Mouse (Mus musculus): ENCODE results near the gene Gm49353.

Gm49353 gene

DNA sequence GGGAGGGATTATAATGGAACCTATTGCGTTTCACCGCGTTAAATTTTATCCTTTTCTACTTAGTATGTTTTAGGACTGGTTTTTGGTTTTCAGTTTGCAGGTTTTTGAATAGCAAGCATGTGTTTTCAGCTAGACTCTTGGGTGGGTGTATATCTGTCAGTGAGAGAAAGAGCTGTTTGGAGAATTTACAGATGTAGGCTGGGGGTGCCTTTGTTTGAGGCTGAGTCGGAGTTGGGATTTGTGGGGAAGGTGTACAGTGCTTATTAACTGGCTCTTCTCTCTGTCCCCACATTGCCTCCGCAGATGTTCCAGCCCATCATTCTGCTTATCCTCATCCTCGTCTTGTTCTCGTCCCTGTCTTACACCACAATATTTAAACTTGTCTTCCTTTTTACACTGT lies at the start of gene Gm49353:
Gene Gm49353, plus strand, starts transcription at position 313 of the 400 bp plus-strand sequence.
- DNase-seq (ENCODE audit: low read depth, low spot score), result no peak

DNA sequence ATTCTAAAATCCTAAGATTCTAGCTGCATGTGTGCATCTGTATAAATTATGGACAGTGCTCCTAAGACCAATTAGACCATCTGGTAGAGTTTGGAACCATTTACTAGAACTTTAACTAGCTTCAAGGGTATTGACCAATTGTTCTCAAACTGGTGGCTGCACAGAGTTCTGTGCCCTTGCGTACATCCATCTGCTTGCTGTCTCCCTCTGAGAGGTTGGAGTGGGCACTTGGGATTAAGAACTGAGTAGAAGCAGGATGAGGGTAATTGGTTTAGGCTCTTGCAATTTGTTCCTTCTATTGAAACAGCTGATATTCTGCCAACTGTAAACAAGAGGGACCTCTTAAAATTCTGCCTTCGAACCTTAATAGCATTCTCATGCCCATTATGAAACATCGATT lies 43.5 kb upstream of the Gm49353 start:
- no peak for DNase-seq (ENCODE audit: low read depth, low spot score)

DNA sequence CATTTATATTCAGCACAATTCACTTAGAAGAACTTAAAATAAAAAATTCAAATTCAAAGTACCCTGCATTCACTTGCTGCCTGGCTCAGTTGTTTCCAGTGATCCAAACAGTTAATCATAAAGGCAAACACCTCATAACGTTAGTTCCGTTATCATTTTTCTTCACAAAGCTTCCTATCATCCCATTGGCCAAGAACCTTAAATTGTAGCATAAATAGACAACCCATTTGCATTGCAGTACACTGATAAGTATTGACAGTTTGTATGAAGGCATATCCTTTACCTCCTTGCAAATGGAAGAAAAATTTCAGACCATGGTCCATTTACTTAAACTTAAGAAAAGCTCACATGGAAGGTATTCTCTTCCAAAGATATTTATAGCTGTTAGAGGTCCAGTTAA lies 37.1 kb upstream of the Gm49353 start:
- DNase-seq (ENCODE audit: low read depth, low spot score), result no peak

DNA sequence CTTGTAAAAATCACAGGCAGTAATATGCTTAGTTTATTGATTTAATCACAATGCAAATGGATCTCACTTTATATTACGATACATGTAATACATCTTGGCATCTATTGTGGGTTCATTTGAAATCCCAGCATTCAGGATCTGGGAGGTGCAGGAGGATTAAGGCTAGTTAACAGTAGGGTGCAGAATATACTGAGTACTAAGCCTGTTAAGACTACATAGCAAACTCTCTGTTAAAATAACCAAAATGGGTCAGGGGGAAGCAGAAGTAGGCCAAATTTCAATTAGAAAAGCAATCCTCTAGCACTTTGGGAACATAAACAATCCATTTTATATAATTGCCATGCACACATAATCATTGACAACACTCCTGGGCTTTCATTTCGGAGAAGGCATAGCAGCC lies 25.0 kb upstream of the Gm49353 start:
- DNase-seq (ENCODE audit: low read depth, low spot score), result no peak

DNA sequence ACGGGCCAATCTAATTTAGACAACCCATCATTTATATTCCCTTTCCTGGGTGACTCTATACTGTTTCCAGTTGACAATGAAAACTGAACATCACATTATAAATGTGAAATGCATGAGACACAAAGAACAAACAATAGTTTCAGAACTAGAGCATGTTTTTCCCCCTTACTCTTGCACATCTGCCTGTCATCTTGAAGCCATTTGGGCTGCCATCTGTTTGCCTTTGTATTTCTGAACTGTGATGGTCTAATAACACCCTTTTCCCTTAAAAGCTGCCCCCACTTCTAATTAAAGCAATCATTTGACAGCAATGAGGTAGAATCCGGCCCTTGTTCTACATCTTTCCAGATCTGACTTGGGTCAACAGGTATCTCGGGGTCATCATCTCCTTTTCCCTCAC lies 23.1 kb upstream of the Gm49353 start:
- DNase-seq (ENCODE audit: low read depth, low spot score), result no peak

DNA sequence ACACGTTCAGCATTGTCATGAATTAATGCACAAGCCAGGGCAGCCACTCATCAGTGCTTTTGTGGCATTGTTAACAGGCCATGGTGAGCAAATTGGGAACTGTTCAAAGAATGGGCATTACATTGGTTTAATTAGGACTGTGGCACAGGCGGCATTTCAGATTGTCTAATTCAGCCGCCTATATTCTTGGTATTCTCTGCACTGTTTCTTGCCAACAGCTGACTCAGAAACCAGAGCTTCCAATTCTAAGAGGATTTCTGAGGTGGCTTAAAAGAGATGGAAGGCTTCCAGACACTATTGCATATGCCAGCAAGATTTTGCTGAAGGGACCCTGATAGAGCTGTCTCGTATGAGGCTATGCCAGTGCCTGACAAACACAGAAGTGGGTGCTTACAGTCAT lies 21.9 kb upstream of the Gm49353 start:
- no peak for DNase-seq (ENCODE audit: low read depth, low spot score)

DNA sequence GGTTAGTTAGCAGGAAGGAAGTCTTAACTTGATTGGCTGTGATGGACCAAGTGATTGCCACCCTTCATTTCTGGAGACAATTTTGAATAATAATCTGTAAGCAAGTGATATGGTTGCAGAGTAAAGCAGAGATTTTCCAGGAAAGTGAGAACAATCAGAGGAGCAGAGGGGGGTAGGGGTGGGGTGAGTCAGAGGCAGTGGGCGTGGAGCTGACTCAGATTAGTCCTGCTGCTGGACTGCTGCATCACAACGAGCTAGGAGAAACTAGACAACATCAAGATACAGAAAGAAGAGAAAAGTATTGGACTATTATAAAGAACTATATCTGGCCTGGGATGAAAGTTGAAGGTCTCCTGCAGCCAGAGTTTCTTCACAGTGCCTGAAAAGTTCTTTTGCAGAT lies 20.8 kb upstream of the Gm49353 start:
- no peak for DNase-seq (ENCODE audit: low read depth, low spot score)

DNA sequence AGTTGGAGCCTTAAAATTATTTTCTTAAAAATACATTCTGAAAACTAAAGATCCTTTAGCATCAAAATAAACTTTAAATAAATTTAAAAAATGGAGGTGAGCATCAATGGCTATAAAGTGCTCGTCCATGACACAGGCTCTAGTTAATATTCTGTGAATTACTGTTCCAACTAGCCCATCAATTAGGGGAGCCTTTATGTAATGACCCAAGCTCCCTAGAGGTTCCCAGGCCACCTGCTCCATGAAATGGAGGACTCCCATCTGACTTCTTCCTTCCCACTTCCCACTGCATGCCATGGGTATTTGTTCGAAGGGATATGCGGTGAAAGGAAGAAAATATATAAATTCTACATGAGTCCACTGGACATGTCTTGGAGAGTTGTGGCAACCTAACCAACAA lies 18.5 kb upstream of the Gm49353 start:
- DNase-seq (ENCODE audit: low read depth, low spot score), result no peak

DNA sequence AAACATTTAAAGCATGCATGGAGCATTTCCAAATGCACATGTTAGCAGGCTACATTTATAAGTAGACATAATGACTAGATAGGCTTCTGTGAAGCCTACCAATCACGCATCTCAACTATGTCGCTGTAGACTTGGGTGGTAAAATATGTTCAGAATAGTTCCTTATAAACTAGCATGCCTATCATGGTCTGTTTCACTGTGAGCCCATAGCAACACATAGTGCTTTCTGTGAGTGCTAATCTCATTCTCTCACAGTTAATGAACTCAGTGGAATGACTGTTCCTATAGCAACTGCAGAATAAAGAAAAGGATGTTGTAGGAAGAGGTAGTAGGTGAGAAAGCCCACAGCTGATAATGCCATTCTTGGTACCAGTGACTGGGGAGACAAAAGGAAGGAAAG lies 17.7 kb upstream of the Gm49353 start:
- DNase-seq (ENCODE audit: low read depth, low spot score), result no peak

DNA sequence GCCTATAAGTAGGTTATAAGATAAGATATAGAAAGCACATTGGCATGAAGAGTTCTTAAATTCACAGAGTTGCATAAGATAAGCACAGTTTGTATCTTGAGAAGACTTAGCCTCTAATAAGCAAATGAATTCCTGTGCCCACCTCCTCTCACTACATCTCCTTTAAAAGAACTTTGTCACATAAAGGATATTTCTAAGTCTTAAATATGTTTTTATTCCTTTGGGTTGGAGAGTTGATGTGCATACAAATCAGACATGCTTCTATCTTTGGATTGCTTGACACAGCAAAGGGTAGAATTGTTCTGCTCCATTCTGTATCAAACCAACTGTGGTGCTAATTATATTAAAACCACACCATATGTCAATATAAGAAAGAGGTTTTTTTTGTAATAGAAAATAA lies 5.0 kb upstream of the Gm49353 start:
- DNase-seq (ENCODE audit: low read depth, low spot score), result no peak

DNA sequence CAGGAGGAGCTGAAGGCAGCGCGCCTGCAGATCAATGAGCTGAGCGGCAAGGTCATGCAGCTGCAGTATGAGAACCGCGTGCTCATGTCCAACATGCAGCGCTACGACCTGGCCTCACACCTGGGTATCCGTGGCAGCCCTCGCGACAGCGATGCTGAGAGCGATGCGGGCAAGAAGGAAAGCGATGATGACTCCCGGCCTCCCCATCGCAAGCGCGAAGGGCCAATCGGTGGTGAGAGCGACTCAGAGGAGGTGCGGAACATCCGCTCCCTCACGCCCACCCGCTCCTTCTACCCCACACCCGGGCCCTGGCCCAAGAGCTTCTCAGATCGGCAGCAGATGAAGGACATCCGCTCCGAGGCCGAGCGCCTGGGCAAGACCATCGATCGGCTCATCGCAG lies 1.9 kb upstream of the Gm49353 start:
- DNase-seq (ENCODE audit: low read depth, low spot score), result no peak

DNA sequence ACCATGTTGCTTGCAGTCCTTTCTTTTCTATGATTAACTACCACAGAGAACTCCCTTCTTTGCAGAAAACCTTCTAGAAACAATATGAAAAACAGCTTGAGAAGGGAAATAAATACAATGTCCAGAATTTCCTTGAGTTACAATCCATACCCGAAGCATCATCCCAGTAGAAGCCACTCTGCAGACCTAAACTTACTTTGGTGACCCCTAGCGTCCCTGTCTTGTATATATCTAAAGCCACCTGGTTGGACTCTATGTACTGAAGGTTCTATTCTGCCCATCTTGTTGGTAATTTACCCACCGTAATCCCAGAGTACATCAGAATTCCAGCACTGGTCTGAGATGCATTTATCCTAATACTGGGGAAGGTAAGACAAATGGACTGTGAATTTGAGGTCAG lies 1.1 kb downstream of the Gm49353 start:
- DNase-seq (ENCODE audit: low read depth, low spot score), result no peak

DNA sequence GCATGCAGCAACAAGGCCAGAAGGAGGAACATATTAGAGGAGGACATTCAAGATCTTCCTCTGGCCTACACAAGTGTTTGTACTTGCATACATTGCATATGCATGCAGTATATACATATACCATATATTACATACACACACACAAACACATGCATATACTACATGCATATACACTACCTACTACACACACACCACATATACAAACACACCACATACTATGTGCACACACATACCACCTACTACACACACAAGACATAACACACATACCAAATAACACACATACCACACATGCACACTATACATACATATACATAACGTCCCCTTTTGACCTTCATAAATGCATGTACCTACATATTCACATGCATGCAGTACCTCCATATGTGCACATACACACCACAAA lies 1.9 kb downstream of the Gm49353 start:
- DNase-seq (ENCODE audit: low read depth, low spot score), result no peak

DNA sequence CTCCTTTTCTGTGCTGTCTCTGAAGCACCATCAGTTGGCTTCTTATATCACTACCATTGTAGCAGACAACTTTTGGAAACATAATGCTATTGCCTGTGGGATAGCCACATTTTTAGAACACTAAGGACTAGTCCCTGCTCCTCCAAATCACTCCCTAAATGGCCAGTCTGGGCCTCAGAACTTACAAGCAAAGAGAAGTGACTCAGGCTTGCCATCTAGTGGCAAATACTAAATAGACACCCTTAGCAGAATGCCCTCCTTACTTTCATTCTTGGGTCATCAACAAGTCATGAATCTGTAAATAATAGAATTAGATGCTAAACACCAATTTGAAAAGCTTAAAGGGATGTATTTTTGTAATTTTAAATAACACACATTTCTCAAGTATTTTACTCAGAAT lies 8.0 kb downstream of the Gm49353 start:
- no peak for DNase-seq (ENCODE audit: low read depth, low spot score)

DNA sequence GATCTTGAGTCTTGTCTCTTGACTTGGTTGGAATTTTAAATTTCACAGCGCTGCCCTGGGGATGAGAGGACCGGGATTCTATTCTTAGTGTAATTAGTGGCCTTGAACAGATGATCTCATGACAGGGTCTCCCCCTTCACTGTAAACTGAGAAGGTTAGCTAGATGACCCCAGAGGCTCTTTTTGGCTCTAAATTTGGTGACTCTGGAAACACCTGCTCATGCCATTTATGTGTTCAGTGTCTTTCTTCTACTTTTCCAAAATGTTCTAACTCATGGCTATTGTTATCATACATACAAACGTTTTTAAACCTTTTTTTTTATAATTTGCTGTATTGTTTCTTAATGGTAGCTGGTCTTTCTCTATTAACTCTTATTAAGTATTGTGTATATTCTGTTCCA lies 10.0 kb downstream of the Gm49353 start:
- DNase-seq (ENCODE audit: low read depth, low spot score), result no peak

DNA sequence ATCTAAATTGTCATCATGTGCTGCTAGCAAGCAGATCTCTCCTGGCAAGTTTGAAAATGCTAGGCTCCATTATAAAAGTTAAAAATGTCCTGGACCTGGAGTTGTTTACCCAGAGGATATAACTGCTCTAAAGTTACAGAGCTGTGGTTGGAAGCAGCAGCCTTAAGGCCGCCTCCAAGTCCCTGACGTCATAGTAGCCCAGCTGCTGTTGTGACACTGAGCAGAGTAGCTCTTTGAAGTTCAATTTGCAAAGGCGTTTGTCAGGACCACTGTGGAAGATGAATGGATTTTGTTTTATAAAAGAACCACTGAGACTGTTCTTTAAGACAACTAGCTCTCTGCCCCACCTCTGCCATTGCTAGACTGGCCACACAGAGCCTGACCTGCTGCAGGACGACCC lies 12.7 kb downstream of the Gm49353 start, which contains the start of gene 9330159F19Rik:
Gene 9330159F19Rik, plus strand, starts transcription at position 154 of the 400 bp plus-strand sequence.
- no peak for DNase-seq (ENCODE audit: low read depth, low spot score)

DNA sequence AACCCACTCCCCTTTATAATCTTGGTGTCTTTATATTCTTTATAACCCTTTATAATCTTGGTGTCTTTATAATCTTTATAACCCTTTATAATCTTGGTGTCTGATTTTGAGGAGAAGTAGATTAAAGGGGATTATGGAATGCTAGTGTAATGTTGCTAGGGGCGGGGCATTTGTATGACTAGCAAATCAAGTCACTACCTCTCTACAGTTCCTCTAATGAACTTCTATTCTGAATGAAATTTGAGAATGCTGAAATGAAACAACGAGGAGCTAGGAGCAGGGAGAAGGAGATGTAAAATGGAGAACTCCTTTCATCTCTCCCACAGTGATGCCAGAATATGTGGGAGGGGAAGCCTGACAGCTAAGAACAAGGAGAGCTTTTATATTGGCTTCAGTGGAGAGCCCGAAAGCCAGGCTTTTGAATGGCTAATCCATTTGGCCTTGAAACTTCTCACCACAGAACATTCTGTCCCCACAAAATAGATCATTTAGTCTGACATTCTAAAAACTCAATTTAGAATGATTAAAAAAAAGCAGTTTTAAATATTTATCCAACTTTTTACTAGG lies 14.9 kb downstream of the Gm49353 start:
- no peak for DNase-seq (ENCODE audit: low read depth, low spot score)

DNA sequence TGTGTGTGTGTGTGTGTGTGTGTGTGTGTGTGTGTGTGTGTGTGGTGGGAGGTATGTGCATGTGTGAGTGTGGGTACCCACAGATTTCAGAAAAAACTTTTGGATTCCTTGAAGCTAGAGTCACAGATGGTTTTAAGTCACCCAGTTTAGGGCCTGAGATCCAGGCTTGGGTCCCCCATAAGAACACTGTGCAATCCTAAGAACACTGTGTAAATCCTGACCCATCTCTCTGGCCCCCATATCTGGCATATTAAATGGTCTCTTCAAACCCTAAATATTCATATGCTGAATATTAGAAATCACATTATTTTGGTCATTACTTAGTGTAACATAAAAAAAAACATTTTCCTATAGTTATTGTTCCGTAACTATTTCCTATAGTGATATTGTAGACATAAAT lies 18.2 kb downstream of the Gm49353 start:
- no peak for DNase-seq (ENCODE audit: low read depth, low spot score)

DNA sequence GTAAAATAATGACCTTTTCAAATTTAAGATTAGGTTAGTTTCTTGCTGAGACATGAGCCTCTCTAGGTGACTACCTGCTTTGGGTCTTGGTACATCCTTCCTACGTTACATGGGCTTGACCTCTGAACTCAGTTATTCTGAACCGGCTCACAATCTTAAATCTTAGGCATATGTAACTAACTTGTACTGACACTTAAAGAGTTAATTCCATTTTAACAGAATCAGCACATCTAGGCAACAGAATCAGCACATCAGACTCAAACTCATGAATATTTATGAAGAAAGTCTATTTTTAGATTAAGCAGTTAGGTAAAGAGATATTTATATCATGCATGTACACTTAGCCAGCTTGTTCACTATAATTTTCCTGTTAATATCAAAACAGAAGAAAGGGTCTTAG lies 18.7 kb downstream of the Gm49353 start:
- no peak for DNase-seq (ENCODE audit: low read depth, low spot score)

DNA sequence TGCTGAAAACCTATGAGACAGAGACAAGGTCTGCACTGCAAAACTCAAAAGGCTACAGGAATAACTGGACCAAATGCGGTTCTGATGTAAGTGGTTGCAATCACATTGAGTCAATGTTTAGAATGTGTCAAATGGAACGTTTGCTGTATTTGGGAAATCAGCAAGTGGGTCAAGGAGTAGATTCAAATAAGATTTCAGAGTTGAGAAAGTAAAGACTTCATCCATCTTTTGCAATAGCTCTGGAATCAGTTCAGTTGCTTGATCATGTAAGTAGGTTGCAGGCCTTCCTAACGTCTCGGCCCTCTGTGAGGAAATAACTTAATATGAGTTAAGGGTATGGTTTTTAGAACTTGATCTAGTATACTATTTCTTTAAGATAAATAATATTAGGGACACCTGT lies 26.6 kb downstream of the Gm49353 start:
- DNase-seq (ENCODE audit: low read depth, low spot score), result no peak

DNA sequence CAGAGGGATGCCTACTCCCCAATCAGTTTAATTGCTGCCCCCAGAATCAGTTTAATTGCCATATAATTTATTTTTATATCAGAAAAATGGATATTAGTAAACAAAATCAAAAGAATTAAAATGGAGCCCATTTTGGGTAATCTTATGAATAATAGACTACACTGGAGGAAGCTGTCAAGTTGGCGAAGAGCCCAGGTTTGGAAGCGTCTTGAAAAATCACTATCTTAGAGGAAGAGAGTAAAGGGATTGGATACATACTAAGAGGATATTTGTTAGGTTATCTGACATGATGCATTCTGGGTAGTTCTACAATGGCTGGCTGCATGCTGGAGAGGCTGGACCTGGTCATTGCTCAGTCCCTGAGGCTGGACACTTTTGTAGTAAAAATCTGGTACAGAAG lies 32.5 kb downstream of the Gm49353 start:
- DNase-seq (ENCODE audit: low read depth, low spot score), result no peak
